Mouse (Mus musculus) limb, embryonic 10.5 days (tissue): ENCODE results near the gene Tbc1d2b. TPM values are rescaled to one million over a fixed set of nuclear protein-coding genes. Genes with fewer than 3 reads are reported as not detected.

ENCODE experiments used
- DNase-seq: peaks from one replicate; pipeline ENCODE4 v3.0.0-alpha.2; 2017; ENCODE audit warnings: low spot score
- H3K27ac ChIP-seq: fragments of 300-500 bp; sonication (generic); 2 replicates; pipeline ENCODE4 v1.5.1; 2016; ENCODE audit warnings: mild to moderate bottlenecking
- H3K27me3 ChIP-seq: fragments of 300-500 bp; sonication (generic); 2 replicates; pipeline ENCODE4 v1.6.1; 2016; ENCODE audit warnings: low read depth, mild to moderate bottlenecking; ENCODE audit not compliant: poor library complexity, severe bottlenecking
- H3K36me3 ChIP-seq: fragments of 300-500 bp; sonication (generic); 2 replicates; pipeline ENCODE4 v1.6.1; 2016; ENCODE audit warnings: mild to moderate bottlenecking, moderate library complexity
- H3K4me1 ChIP-seq: fragments of 300-500 bp; sonication (generic); 2 replicates; pipeline ENCODE4 v1.6.1; 2016
- H3K4me3 ChIP-seq: fragments of 300-500 bp; sonication (generic); 2 replicates; pipeline ENCODE4 v1.5.1; 2016; ENCODE audit warnings: mild to moderate bottlenecking, moderate library complexity
- H3K9me3 ChIP-seq: fragments of 300-500 bp; sonication (generic); replicated peaks from 2 replicates; pipeline ENCODE4 v1.6.1; 2016; ENCODE audit warnings: mild to moderate bottlenecking
- WGBS: fragments of 180-500 bp; shearing (Covaris S2); methylation state at CpG from one replicate; pipeline ENCODE4 v1.1.7; 2016; 5-methylcytosine and 5-hydroxymethylcytosine counted together
- polyA plus RNA-seq: library from polyadenylated mRNA; unstranded; fragments of >200 nt; fragmentation: Nextera tagmentation; extraction: Ambion mirVana; gene quantifications from 2 replicates; pipeline ENCODE4 v1.2.1, GENCODE M21; 2016

Tbc1d2b gene
- 7.1 and 8.5 TPM in 2 replicates for polyA plus RNA-seq

- WGBS = under 1% methylated on average over 74 of the region's 74 CpGs
These were observed at the start of gene Tbc1d2b for GRCm38 (mm10) chr9:90270193-90270943. Tbc1d2b (minus strand) TSS chr9:90270804.

GRCm38 (mm10) chr9:90316300-90316699 is 45.7 kb upstream of the Tbc1d2b start:
- H3K4me3 ChIP-seq = no peak overlapping the region
- no peaks in the 10 kb centered on the region for H3K27me3 ChIP-seq
- DNase-seq = no peak
- H3K36me3 ChIP-seq = no peaks in the 10 kb centered on the region
- no peak overlapping the region for H3K27ac ChIP-seq
- 79% methylated on average over 5 of the region's 5 CpGs for WGBS
- no peaks in the 10 kb centered on the region for H3K9me3 ChIP-seq
- H3K4me1 ChIP-seq = no peaks in the 10 kb centered on the region

More at GRCm38 (mm10) chr9:90270193-90270943, at the start of gene Tbc1d2b:
- no peaks in the 10 kb centered on the region for H3K36me3 ChIP-seq
- H3K9me3 ChIP-seq = no peaks in the 10 kb centered on the region
- H3K4me3 ChIP-seq = peak within 1 kb of the TSS; percentile 89
- H3K27me3 ChIP-seq = peaks cover 5% of the 10 kb centered on the region; the same call in 1 of the 2 replicates
- peak within 1 kb of the TSS; percentile 89 for H3K27ac ChIP-seq
- peaks cover 18% of the 10 kb centered on the region for H3K4me1 ChIP-seq
- DNase-seq = peak; percentile 77

- Histone ChIP-seq H3K4me1 (no peaks in the 10 kb centered on the region), H3K4me3 (no peak overlapping the region), H3K9me3 (no peaks in the 10 kb centered on the region), H3K36me3 (no peaks in the 10 kb centered on the region), H3K27me3 (no peaks in the 10 kb centered on the region), H3K27ac (no peak overlapping the region)
- 86% methylated on average over 11 of the region's 11 CpGs for WGBS
- no peak for DNase-seq
These were observed 45.1 kb upstream of the Tbc1d2b start for GRCm38 (mm10) chr9:90315662-90316061.

GRCm38 (mm10) chr9:90304254-90304653 is 33.6 kb upstream of the Tbc1d2b start:
- H3K27ac ChIP-seq = no peak overlapping the region
- H3K27me3 ChIP-seq = no peaks in the 10 kb centered on the region
- no peak overlapping the region for H3K4me3 ChIP-seq
- no peaks in the 10 kb centered on the region for H3K36me3 ChIP-seq
- no peaks in the 10 kb centered on the region for H3K4me1 ChIP-seq
- 98% methylated on average over 2 of the region's 2 CpGs for WGBS
- no peak for DNase-seq
- no peaks in the 10 kb centered on the region for H3K9me3 ChIP-seq

GRCm38 (mm10) chr9:90303101-90303835 is 32.7 kb upstream of the Tbc1d2b start:
- Histone ChIP-seq H3K27me3 (no peaks in the 10 kb centered on the region), H3K4me3 (no peak overlapping the region), H3K27ac (no peak overlapping the region), H3K9me3 (no peaks in the 10 kb centered on the region), H3K36me3 (no peaks in the 10 kb centered on the region), H3K4me1 (no peaks in the 10 kb centered on the region)
- 70% methylated on average over 2 of the region's 2 CpGs for WGBS
- no peak for DNase-seq

GRCm38 (mm10) chr9:90302670-90303069 is 32.1 kb upstream of the Tbc1d2b start:
- WGBS = 84% methylated on average over 4 of the region's 4 CpGs

GRCm38 (mm10) chr9:90301081-90301688 is 30.6 kb upstream of the Tbc1d2b start:
- WGBS = 90% methylated on average over 4 of the region's 4 CpGs
- Histone ChIP-seq H3K4me3 (no peak overlapping the region), H3K27me3 (no peaks in the 10 kb centered on the region), H3K4me1 (no peaks in the 10 kb centered on the region), H3K27ac (no peak overlapping the region), H3K9me3 (no peaks in the 10 kb centered on the region), H3K36me3 (no peaks in the 10 kb centered on the region)
- no peak for DNase-seq

More at GRCm38 (mm10) chr9:90302670-90303069, 32.1 kb upstream of the Tbc1d2b start:
- Histone ChIP-seq H3K36me3 (no peaks in the 10 kb centered on the region), H3K9me3 (no peaks in the 10 kb centered on the region), H3K27me3 (no peaks in the 10 kb centered on the region), H3K4me1 (no peaks in the 10 kb centered on the region), H3K4me3 (no peak overlapping the region), H3K27ac (no peak overlapping the region)
- DNase-seq = no peak

- Histone ChIP-seq H3K4me1 (no peaks in the 10 kb centered on the region), H3K36me3 (no peaks in the 10 kb centered on the region), H3K27me3 (no peaks in the 10 kb centered on the region), H3K4me3 (no peak overlapping the region), H3K27ac (no peak overlapping the region), H3K9me3 (no peaks in the 10 kb centered on the region)
- 95% methylated on average over 1 of the region's 1 CpGs for WGBS
- DNase-seq = no peak
These were observed 27.0 kb upstream of the Tbc1d2b start for GRCm38 (mm10) chr9:90297637-90298036.

- Histone ChIP-seq H3K36me3 (no peaks in the 10 kb centered on the region), H3K4me3 (no peak overlapping the region), H3K9me3 (no peaks in the 10 kb centered on the region), H3K4me1 (no peaks in the 10 kb centered on the region), H3K27ac (no peak overlapping the region), H3K27me3 (no peaks in the 10 kb centered on the region)
- WGBS = 74% methylated on average over 3 of the region's 3 CpGs
- no peak for DNase-seq
These were observed 23.2 kb upstream of the Tbc1d2b start for GRCm38 (mm10) chr9:90293641-90294398.

GRCm38 (mm10) chr9:90278397-90278796 is 7.8 kb upstream of the Tbc1d2b start:
- no peaks in the 10 kb centered on the region for H3K9me3 ChIP-seq
- H3K27me3 ChIP-seq = no peaks in the 10 kb centered on the region
- H3K27ac ChIP-seq = no peak overlapping the region
- no peak overlapping the region for H3K4me3 ChIP-seq
- no peaks in the 10 kb centered on the region for H3K36me3 ChIP-seq
- WGBS = 95% methylated on average over 3 of the region's 3 CpGs
- no peaks in the 10 kb centered on the region for H3K4me1 ChIP-seq
- no peak for DNase-seq

- H3K27me3 ChIP-seq = no peaks in the 10 kb centered on the region
- no peak overlapping the region for H3K4me3 ChIP-seq
- H3K9me3 ChIP-seq = no peaks in the 10 kb centered on the region
- no peak overlapping the region for H3K27ac ChIP-seq
- 83% methylated on average over 2 of the region's 2 CpGs for WGBS
- H3K36me3 ChIP-seq = no peaks in the 10 kb centered on the region
- no peak for DNase-seq
- H3K4me1 ChIP-seq = no peaks in the 10 kb centered on the region
These were observed 7.3 kb upstream of the Tbc1d2b start for GRCm38 (mm10) chr9:90277884-90278283.

GRCm38 (mm10) chr9:90276779-90277178 is 6.2 kb upstream of the Tbc1d2b start:
- DNase-seq = peak; percentile 7
- H3K9me3 ChIP-seq = no peaks in the 10 kb centered on the region
- WGBS = 88% methylated on average over 1 of the region's 1 CpGs

More at GRCm38 (mm10) chr9:90276779-90277178, 6.2 kb upstream of the Tbc1d2b start:
- Histone ChIP-seq H3K4me1 (no peaks in the 10 kb centered on the region), H3K36me3 (no peaks in the 10 kb centered on the region), H3K27me3 (peaks cover 5% of the 10 kb centered on the region; the same call in 1 of the 2 replicates), H3K27ac (no peak overlapping the region), H3K4me3 (no peak overlapping the region)
